Mouse (Mus musculus) liver, adult 2 months (tissue): Measurements from ENCODE around the gene Pcsk4. TPM values are rescaled to one million over a fixed set of nuclear protein-coding genes. Genes with fewer than 3 reads are reported as not detected.

Source experiments
- DNase-seq: peaks from one replicate; pipeline ENCODE4 v3.0.0-alpha.2; 2011; ENCODE audit warnings: low read depth, low spot score; ENCODE audit errors: extremely low read depth
- H3K27ac ChIP-seq: fragments of 200-500 bp; replicated peaks from 2 replicates; pipeline ENCODE4 v1.5.1; 2012; ENCODE audit warnings: low read depth, mild to moderate bottlenecking, control low read depth, inconsistent platforms, low read length; ENCODE audit not compliant: insufficient read depth
- H3K27me3 ChIP-seq: fragments of 200-500 bp; 2 replicates; pipeline ENCODE4 v1.6.1; 2012; ENCODE audit warnings: mild to moderate bottlenecking, moderate library complexity, low read length, inconsistent platforms; ENCODE audit not compliant: control insufficient read depth, insufficient read depth
- H3K36me3 ChIP-seq: fragments of 200-500 bp; 2 replicates; pipeline ENCODE4 v1.6.1; 2012; ENCODE audit warnings: low read length, inconsistent platforms; ENCODE audit not compliant: control insufficient read depth, insufficient read depth
- H3K4me1 ChIP-seq: fragments of 200-500 bp; 2 replicates; pipeline ENCODE4 v1.6.1; 2011; ENCODE audit warnings: low read length; ENCODE audit not compliant: control insufficient read depth, insufficient read depth
- H3K4me3 ChIP-seq: fragments of 200-500 bp; 2 replicates; pipeline ENCODE4 v1.5.1; 2011; ENCODE audit warnings: low read depth, mild to moderate bottlenecking, control low read depth, low read length, moderate library complexity; ENCODE audit not compliant: insufficient read depth
- H3K79me2 ChIP-seq: fragments of 200-500 bp; 2 replicates; pipeline ENCODE4 v1.6.1; 2012; ENCODE audit warnings: inconsistent platforms, mild to moderate bottlenecking, low read length, moderate library complexity; ENCODE audit not compliant: control insufficient read depth, insufficient read depth
- H3K9ac ChIP-seq: fragments of 200-500 bp; 2 replicates; pipeline ENCODE4 v1.6.1; 2012; ENCODE audit warnings: low read depth, mild to moderate bottlenecking, control low read depth, inconsistent platforms, low read length
- CTCF ChIP-seq: fragments of 200-500 bp; IDR thresholded peaks from 2 replicates; pipeline ENCODE4 v1.5.1; 2011; ENCODE audit warnings: low read depth, low read length, control low read depth
- POLR2A ChIP-seq: fragments of 200-500 bp; IDR thresholded peaks from 2 replicates; pipeline ENCODE4 v1.6.1; 2011; ENCODE audit warnings: low read length, control low read depth; ENCODE audit not compliant: insufficient read depth; ENCODE audit errors: extremely low read depth
- WGBS: fragments of 180-500 bp; shearing (Covaris S2); methylation state at CpG from one replicate; pipeline ENCODE4 v1.1.7; 2018; 5-methylcytosine and 5-hydroxymethylcytosine counted together
- polyA plus RNA-seq: library from polyadenylated mRNA; depleted of rRNA; stranded (reverse); fragments of >200 nt; gene quantifications from 2 replicates; pipeline ENCODE4 v1.2.3, GENCODE M21; 2012
- total RNA-seq: library from RNA; depleted of rRNA; stranded (reverse); fragments of >200 nt; gene quantifications from 2 replicates; pipeline ENCODE4 v1.2.3, GENCODE M21; 2014

Pcsk4 gene
- total and polyA plus RNA-seq, 2 experiments = 12.5 to 21.8 TPM

DNA sequence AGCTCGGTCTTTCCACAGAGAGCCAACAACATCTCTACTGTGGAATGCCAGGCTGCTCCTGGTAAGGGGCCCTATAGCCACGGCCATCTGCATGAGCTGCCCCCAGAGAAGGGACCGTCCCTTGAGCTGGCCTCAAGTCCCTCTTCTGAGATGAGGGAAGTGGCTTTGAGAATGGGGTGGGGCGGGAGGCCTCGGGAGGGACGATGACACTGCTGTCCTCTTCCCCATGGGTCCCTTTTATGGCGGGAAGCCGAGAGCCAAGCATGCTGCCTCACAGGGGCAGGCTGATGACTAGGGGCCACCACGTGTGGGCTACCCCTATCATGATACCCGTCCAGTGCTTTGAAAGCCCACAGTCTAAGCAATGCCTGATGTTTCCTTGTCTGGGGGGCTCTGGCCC is 12.3 kb downstream of the Pcsk4 start:
- Histone ChIP-seq H3K4me1 (peaks cover 8% of the 10 kb centered on the region), H3K4me3 (no peak overlapping the region), H3K27ac (no peak overlapping the region), H3K79me2 (no peaks in the 10 kb centered on the region), H3K36me3 (no peaks in the 10 kb centered on the region), H3K27me3 (peaks cover 19% of the 10 kb centered on the region), H3K9ac (no peak overlapping the region)
- no peak for DNase-seq
- TF ChIP-seq CTCF = no peak
- TF ChIP-seq POLR2A = no peak
- WGBS = 69% methylated on average over 10 of the region's 10 CpGs

GRCm38 (mm10) chr10:80316359-80316781 is 12.9 kb downstream of the Pcsk4 start:
- no peak overlapping the region for H3K4me3 ChIP-seq
- no peaks in the 10 kb centered on the region for H3K36me3 ChIP-seq
- peaks cover 8% of the 10 kb centered on the region for H3K4me1 ChIP-seq
- 15% methylated on average over 11 of the region's 11 CpGs for WGBS
- DNase-seq = no peak
- peaks cover 24% of the 10 kb centered on the region for H3K27me3 ChIP-seq
- H3K27ac ChIP-seq = no peak overlapping the region
- H3K79me2 ChIP-seq = no peaks in the 10 kb centered on the region
- no peak overlapping the region for H3K9ac ChIP-seq
- TF ChIP-seq CTCF (no peak), POLR2A (no peak)

DNA sequence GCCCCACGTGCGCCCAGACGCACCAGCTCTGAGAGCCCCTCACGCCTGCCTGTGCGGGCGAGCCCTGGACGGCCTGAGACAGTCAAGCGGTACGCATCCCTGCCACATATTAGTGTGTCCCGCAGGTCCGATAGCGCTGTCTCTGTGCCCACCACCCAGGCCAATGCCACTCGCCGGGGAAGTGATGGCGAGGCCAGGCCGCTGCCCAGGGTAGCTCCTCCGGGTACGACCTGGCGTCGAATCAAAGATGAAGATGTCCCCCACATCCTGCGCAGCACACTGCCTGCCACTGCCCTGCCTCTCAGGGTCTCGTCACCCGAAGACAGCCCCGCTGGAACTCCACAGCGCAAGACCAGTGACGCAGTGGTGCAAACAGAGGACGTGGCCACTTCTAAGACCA is 14.0 kb downstream of the Pcsk4 start:
- Histone ChIP-seq H3K27ac (no peak overlapping the region), H3K79me2 (no peaks in the 10 kb centered on the region), H3K9ac (no peak overlapping the region), H3K36me3 (no peaks in the 10 kb centered on the region), H3K27me3 (peaks cover 30% of the 10 kb centered on the region), H3K4me1 (peaks cover 5% of the 10 kb centered on the region), H3K4me3 (no peak overlapping the region)
- TF ChIP-seq CTCF (no peak), POLR2A (no peak)
- WGBS = 44% methylated on average over 27 of the region's 27 CpGs
- no peak for DNase-seq

GRCm38 (mm10) chr10:80314494-80315001 is 14.8 kb downstream of the Pcsk4 start:
- H3K4me3 ChIP-seq = no peak overlapping the region
- H3K9ac ChIP-seq = no peak overlapping the region
- 50% methylated on average over 16 of the region's 16 CpGs for WGBS
- DNase-seq = no peak
- peaks cover 4% of the 10 kb centered on the region for H3K4me1 ChIP-seq
- H3K36me3 ChIP-seq = no peaks in the 10 kb centered on the region
- no peak overlapping the region for H3K27ac ChIP-seq
- no peaks in the 10 kb centered on the region for H3K79me2 ChIP-seq
- TF ChIP-seq POLR2A (no peak), CTCF (no peak)
- H3K27me3 ChIP-seq = peaks cover 30% of the 10 kb centered on the region

- no peak overlapping the region for H3K4me3 ChIP-seq
- DNase-seq = no peak
- no peak for TF ChIP-seq POLR2A
- no peak for TF ChIP-seq CTCF
- H3K4me1 ChIP-seq = no peaks in the 10 kb centered on the region
- H3K27me3 ChIP-seq = peaks cover 30% of the 10 kb centered on the region
- no peaks in the 10 kb centered on the region for H3K36me3 ChIP-seq
- no peak overlapping the region for H3K9ac ChIP-seq
- WGBS = 32% methylated on average over 20 of the region's 20 CpGs
- no peaks in the 10 kb centered on the region for H3K79me2 ChIP-seq
- no peak overlapping the region for H3K27ac ChIP-seq
Measured at GRCm38 (mm10) chr10:80313627-80314201, 15.6 kb downstream of the Pcsk4 start.

- Histone ChIP-seq H3K27me3 (peaks cover 30% of the 10 kb centered on the region), H3K9ac (no peak overlapping the region), H3K36me3 (no peaks in the 10 kb centered on the region), H3K4me3 (no peak overlapping the region), H3K4me1 (no peaks in the 10 kb centered on the region), H3K79me2 (no peaks in the 10 kb centered on the region), H3K27ac (no peak overlapping the region)
- 53% methylated on average over 54 of the region's 54 CpGs for WGBS
- DNase-seq = no peak
- TF ChIP-seq CTCF (no peak), POLR2A (no peak)
Measured at GRCm38 (mm10) chr10:80312586-80313504, 16.5 kb downstream of the Pcsk4 start.
